Mouse (Mus musculus): ENCODE results near the gene Gm21958.

DNA sequence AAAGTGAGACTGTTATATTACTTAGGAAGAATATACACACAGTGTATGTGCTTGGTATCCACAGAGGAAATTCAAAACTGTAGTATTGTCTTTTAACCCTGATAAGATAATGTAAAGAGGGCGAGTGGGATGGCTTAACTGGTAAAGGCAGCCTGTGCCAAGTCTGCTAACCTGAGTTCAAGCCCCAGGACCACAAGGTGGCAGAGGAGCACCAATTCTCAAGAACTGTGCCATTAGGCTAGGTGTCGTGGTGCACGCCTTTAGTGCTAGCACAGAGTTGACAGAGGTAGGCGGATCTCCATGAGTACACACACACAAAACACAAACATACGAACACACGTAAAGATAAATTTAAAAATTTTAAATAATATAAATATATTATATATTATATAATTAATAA lies 44.6 kb downstream of the Gm21958 start:
- TF ChIP-seq CTCF (conservative IDR thresholded peaks at IDR 0.05; ENCODE audit: low read length) (no peak), POU5F1 (IDR thresholded peaks at IDR 0.05; ENCODE audit: borderline replicate concordance, low read length) (no peak), NANOG (IDR thresholded peaks at IDR 0.05; ENCODE audit: borderline replicate concordance, low read length) (no peak)

Measured in E14TG2a.4 (cell line).